Mouse (Mus musculus): ENCODE measurements around the gene Clstn3. TPM values are rescaled to one million over a fixed set of nuclear protein-coding genes. Genes with fewer than 3 reads are reported as not detected.
"Not testable (repeated sequence)": the region's sequence is repeated elsewhere in the genome, so short reads cannot be mapped to it uniquely, and the experiment has no call there.

The Clstn3 gene
- polyA plus RNA-seq, 1 experiment: 0.31 TPM

GRCm38 (mm10) chr6:124426604-124427003 is 38.0 kb downstream of the Clstn3 start:
- TF ChIP-seq GATA1 (IDR thresholded peaks at IDR 0.05; ENCODE audit: low read length) (no peak), TAL1 (IDR thresholded peaks at IDR 0.05; ENCODE audit: low read length) (no peak)
- Histone ChIP-seq H3K27me3 (ENCODE audit: control insufficient read depth) (no peaks in the 10 kb centered on the region), H3K9me3 (ENCODE audit: control insufficient read depth, low read length) (no peaks in the 10 kb centered on the region), H3K4me1 (ENCODE audit: control insufficient read depth) (peaks cover 23% of the 10 kb centered on the region), H3K4me3 (replicated peaks) (no peak overlapping the region), H3K36me3 (ENCODE audit: control insufficient read depth) (no peaks in the 10 kb centered on the region; the same call in 1 of the 2 replicates)

GRCm38 (mm10) chr6:124425523-124425922 is 39.1 kb downstream of the Clstn3 start:
- H3K4me3 ChIP-seq (replicated peaks): no peak overlapping the region
- H3K27me3 ChIP-seq (ENCODE audit: control insufficient read depth): no peaks in the 10 kb centered on the region

GRCm38 (mm10) chr6:124425042-124425441 is 39.6 kb downstream of the Clstn3 start:
- not testable (repeated sequence) for H3K36me3 ChIP-seq (ENCODE audit: control insufficient read depth); H3K9me3 ChIP-seq (ENCODE audit: control insufficient read depth, low read length); H3K4me3 ChIP-seq (replicated peaks); H3K27me3 ChIP-seq (ENCODE audit: control insufficient read depth)
- H3K4me1 ChIP-seq (ENCODE audit: control insufficient read depth): peaks cover 23% of the 10 kb centered on the region

More at GRCm38 (mm10) chr6:124425523-124425922, 39.1 kb downstream of the Clstn3 start:
- no peaks in the 10 kb centered on the region for H3K36me3 ChIP-seq (ENCODE audit: control insufficient read depth)
- H3K4me1 ChIP-seq (ENCODE audit: control insufficient read depth): peaks cover 23% of the 10 kb centered on the region
- TF ChIP-seq GATA1 (IDR thresholded peaks at IDR 0.05; ENCODE audit: low read length): no peak
- TF ChIP-seq TAL1 (IDR thresholded peaks at IDR 0.05; ENCODE audit: low read length): no peak
- H3K9me3 ChIP-seq (ENCODE audit: control insufficient read depth, low read length): no peaks in the 10 kb centered on the region

- H3K4me1 ChIP-seq (ENCODE audit: control insufficient read depth): peaks cover 23% of the 10 kb centered on the region
- H3K4me3 ChIP-seq (replicated peaks): no peak overlapping the region
- H3K9me3 ChIP-seq (ENCODE audit: control insufficient read depth, low read length): no peaks in the 10 kb centered on the region
- H3K36me3 ChIP-seq (ENCODE audit: control insufficient read depth): no peaks in the 10 kb centered on the region
- no peak for TF ChIP-seq TAL1 (IDR thresholded peaks at IDR 0.05; ENCODE audit: low read length)
- no peak for TF ChIP-seq GATA1 (IDR thresholded peaks at IDR 0.05; ENCODE audit: low read length)
- H3K27me3 ChIP-seq (ENCODE audit: control insufficient read depth): no peaks in the 10 kb centered on the region
These were observed 40.5 kb downstream of the Clstn3 start for GRCm38 (mm10) chr6:124424068-124424498.

GRCm38 (mm10) chr6:124418686-124419085 is 45.9 kb downstream of the Clstn3 start:
- H3K4me3 ChIP-seq (replicated peaks): no peak overlapping the region
- no peaks in the 10 kb centered on the region for H3K9me3 ChIP-seq (ENCODE audit: control insufficient read depth, low read length)
- no peaks in the 10 kb centered on the region for H3K27me3 ChIP-seq (ENCODE audit: control insufficient read depth)
- H3K4me1 ChIP-seq (ENCODE audit: control insufficient read depth): peaks cover 22% of the 10 kb centered on the region
- TF ChIP-seq TAL1 (IDR thresholded peaks at IDR 0.05; ENCODE audit: low read length): no peak
- no peak for TF ChIP-seq GATA1 (IDR thresholded peaks at IDR 0.05; ENCODE audit: low read length)
- H3K36me3 ChIP-seq (ENCODE audit: control insufficient read depth): no peaks in the 10 kb centered on the region

- Histone ChIP-seq H3K27me3 (ENCODE audit: control insufficient read depth) (no peaks in the 10 kb centered on the region), H3K36me3 (ENCODE audit: control insufficient read depth) (peaks cover 10% of the 10 kb centered on the region), H3K4me3 (replicated peaks) (peak overlapping the region; percentile 82), H3K9me3 (ENCODE audit: control insufficient read depth, low read length) (no peaks in the 10 kb centered on the region), H3K4me1 (ENCODE audit: control insufficient read depth) (peaks cover 30% of the 10 kb centered on the region)
- no peak for TF ChIP-seq TAL1 (IDR thresholded peaks at IDR 0.05; ENCODE audit: low read length)
- TF ChIP-seq GATA1 (IDR thresholded peaks at IDR 0.05; ENCODE audit: low read length): no peak
These were observed 49.1 kb downstream of the Clstn3 start for GRCm38 (mm10) chr6:124415347-124416088.

GRCm38 (mm10) chr6:124414927-124415325 is 49.7 kb downstream of the Clstn3 start, which contains the start of gene Pex5:
Pex5 (minus strand) TSS chr6:124415067.
- Histone ChIP-seq H3K4me1 (ENCODE audit: control insufficient read depth) (peaks cover 30% of the 10 kb centered on the region), H3K9me3 (ENCODE audit: control insufficient read depth, low read length) (no peaks in the 10 kb centered on the region), H3K27me3 (ENCODE audit: control insufficient read depth) (no peaks in the 10 kb centered on the region), H3K4me3 (replicated peaks) (peak within 1 kb of the TSS; percentile 82), H3K36me3 (ENCODE audit: control insufficient read depth) (peaks cover 10% of the 10 kb centered on the region)
- TF ChIP-seq GATA1 (IDR thresholded peaks at IDR 0.05; ENCODE audit: low read length): no peak
- no peak for TF ChIP-seq TAL1 (IDR thresholded peaks at IDR 0.05; ENCODE audit: low read length)

GRCm38 (mm10) chr6:124414150-124414926 is 50.3 kb downstream of the Clstn3 start:
- no peaks in the 10 kb centered on the region for H3K9me3 ChIP-seq (ENCODE audit: control insufficient read depth, low read length)
- TF ChIP-seq GATA1 (IDR thresholded peaks at IDR 0.05; ENCODE audit: low read length): no peak
- no peak for TF ChIP-seq TAL1 (IDR thresholded peaks at IDR 0.05; ENCODE audit: low read length)
- peaks cover 10% of the 10 kb centered on the region for H3K36me3 ChIP-seq (ENCODE audit: control insufficient read depth)
- no peaks in the 10 kb centered on the region for H3K27me3 ChIP-seq (ENCODE audit: control insufficient read depth)
- peak overlapping the region; percentile 82 for H3K4me3 ChIP-seq (replicated peaks)
- H3K4me1 ChIP-seq (ENCODE audit: control insufficient read depth): peaks cover 30% of the 10 kb centered on the region

- Histone ChIP-seq H3K27me3 (ENCODE audit: control insufficient read depth) (no peaks in the 10 kb centered on the region), H3K4me3 (replicated peaks) (peak overlapping the region; percentile 82)
- TF ChIP-seq GATA1 (IDR thresholded peaks at IDR 0.05; ENCODE audit: low read length) (no peak), TAL1 (IDR thresholded peaks at IDR 0.05; ENCODE audit: low read length) (no peak)
These were observed 50.8 kb downstream of the Clstn3 start for GRCm38 (mm10) chr6:124413770-124414149.

More at GRCm38 (mm10) chr6:124413770-124414149, 50.8 kb downstream of the Clstn3 start:
- no peaks in the 10 kb centered on the region for H3K9me3 ChIP-seq (ENCODE audit: control insufficient read depth, low read length)
- peaks cover 30% of the 10 kb centered on the region for H3K4me1 ChIP-seq (ENCODE audit: control insufficient read depth)
- peaks cover 10% of the 10 kb centered on the region for H3K36me3 ChIP-seq (ENCODE audit: control insufficient read depth)
